Mouse (Mus musculus) induced T-regulatory cell, adult 2 months (primary cell): ENCODE data around the gene Htt.
"Not testable (repeated sequence)": the region's sequence is repeated elsewhere in the genome, so short reads cannot be mapped to it uniquely, and the experiment has no call there.

Experiments
- DNase-seq: peaks from one replicate; pipeline ENCODE4 v3.0.0-alpha.2; 2012; ENCODE audit warnings: low read depth

Gene Htt

DNA sequence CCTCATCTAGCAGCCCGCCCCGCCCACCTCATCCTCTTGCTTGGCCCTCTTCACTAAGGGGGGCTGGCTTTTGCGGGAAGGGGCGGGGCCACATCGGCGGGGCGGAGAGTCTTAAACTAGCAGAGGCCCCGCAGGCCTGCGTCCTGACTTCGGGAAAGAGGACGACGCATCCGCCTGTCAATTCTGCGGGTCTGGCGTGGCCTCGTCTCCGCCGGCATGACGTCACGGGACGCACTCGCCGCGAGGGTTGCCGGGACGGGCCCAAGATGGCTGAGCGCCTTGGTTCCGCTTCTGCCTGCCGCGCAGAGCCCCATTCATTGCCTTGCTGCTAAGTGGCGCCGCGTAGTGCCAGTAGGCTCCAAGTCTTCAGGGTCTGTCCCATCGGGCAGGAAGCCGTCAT lies at the start of gene Htt:
Htt (plus strand) TSS at position 232 of the 400 bp plus-strand sequence.
- peak; percentile 95 for DNase-seq

DNA sequence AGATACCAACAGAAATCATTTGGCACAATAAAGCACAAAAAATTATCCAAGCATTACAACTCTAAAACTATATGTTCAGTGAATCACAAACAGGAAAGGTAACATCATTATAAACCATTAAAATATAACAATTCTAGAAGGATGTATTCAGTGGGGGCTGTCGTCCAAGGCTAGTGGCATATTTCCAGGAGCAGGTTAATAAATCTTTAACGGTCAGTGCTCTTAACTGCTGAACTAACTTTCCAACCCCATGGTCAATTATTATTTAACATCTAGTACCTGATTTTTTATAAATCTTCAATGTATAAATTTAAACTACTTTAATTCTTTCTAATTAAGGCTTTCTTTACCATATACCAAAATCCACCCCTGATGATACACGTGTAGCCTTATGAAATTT lies 47.2 kb upstream of the Htt start:
- not testable (repeated sequence) for DNase-seq

DNA sequence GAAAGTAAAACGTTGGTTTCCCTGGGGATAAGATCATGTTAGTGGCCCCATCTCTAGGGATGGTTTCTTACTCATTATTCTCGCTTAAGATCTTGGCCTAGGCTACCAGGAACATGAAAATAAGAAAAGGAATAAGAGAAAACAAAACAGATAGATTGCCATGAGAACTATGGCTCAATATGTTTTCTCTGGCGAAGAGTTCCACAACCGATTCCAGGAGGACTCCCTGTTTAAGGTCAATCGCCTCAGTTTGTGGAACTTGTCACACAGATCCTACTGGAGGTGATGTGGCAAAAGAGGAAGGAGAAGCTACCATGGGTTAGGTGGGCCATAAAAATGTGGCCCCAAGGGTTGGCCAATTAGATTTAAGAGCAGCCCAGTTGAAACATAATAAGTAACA lies 46.7 kb upstream of the Htt start:
- no peak for DNase-seq

DNA sequence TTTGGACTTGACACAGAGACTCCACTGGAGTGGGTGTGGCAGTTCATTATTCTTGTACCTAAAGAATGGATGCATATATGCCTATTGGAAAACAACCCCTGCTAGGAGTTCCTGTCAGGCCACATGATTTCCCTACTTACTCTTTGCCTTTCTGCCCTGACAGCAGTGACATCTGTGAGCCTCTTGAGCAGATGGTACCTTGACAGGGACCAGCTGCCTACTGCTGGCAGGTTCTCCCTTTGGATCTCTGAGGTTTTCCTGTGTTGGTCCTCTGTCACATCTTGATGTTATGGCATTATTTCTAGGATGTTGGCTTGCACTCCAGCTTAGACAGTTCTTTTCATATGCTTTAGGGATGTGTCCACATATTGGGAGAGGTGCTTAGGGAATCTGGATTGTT lies 32.4 kb upstream of the Htt start:
- DNase-seq: no peak

DNA sequence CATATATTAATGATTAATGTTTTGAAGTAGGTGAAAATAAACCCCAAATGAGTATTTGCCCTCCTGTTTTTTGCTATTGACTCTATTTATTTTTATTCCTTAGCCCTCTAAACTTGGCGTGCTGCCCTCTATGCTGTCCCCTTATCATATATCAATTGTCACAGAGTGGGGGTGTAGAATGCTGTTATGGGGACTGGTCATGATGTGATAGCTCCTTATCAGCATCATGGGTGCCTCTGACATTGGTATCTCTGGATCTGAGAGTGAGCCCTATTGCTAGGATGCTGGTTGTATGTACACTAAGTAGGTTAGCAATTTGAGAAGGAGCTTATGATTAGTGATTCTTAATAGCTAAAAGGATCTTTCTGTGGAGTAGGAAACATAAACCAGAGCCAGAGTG lies 31.3 kb upstream of the Htt start:
- no peak for DNase-seq

DNA sequence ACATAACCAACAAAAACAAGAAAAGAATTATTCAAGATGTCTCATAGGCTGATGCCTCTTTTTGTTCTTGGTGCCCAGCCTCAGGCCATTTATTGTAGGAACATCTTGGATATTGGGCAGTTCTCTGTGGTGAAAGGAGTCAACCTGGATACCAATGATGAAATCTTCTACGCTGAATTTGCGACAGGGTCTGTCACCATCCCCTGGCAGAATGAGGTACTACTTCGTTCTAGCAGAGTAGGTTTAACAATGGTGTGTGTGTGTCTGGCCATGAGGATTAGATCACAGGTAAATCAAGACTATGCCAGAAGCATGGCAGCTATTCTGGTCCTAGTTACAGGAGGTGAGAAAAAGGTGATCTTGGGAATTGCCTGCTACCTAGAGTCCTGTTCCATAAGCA lies 10.1 kb upstream of the Htt start:
- DNase-seq: no peak

DNA sequence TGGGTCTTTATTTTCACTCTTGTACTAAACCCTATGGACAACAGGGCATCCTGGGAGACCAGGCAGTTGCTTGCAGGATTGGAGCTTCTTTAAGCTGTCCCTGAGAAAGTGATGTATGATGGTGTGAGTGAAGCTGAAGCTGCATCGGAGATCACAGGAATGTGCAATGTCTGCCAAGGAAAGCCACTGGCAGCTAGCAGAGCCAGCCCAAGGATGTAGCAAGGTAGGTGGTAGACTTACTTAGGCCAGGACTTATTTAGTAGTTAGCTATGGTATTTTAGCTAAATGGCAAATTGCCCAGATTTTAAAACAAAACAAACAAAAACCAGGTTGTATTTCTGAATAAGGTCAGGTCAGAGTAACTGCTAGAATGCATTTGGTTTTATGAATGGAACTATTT lies 2.8 kb upstream of the Htt start:
- no peak for DNase-seq

DNA sequence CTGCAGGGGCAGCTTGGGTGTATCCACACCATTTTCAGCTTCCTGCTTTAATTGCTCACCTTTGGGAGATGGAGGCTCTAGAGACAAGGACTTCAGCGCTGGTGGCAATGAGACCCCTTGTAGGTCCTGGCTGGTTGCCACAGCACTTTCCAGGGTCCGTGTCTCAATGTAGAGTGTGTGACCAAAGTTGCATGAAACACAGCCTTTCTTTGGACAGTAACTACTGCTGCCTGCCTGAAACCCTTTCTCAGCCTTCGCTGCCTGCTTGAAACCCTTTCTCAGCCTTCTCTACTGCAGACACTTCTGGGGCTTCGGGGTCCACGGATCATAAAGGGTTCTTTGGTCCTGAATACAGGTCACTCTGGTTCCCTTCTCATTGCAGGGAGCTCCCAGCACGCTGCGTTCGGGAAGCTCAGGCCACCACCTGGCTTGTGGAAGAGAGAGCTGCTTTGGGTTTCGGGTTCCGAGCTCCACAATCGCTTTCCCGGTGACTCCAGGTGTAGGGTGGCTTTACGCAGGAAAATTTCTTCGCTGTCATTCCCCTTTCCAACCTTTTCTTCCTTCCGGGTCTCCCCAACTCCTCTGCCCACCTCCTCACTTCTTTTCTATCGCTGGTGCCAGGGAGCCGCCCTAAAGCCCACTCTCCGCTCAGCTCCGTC lies 561 bp upstream of the Htt start:
- no peak for DNase-seq

DNA sequence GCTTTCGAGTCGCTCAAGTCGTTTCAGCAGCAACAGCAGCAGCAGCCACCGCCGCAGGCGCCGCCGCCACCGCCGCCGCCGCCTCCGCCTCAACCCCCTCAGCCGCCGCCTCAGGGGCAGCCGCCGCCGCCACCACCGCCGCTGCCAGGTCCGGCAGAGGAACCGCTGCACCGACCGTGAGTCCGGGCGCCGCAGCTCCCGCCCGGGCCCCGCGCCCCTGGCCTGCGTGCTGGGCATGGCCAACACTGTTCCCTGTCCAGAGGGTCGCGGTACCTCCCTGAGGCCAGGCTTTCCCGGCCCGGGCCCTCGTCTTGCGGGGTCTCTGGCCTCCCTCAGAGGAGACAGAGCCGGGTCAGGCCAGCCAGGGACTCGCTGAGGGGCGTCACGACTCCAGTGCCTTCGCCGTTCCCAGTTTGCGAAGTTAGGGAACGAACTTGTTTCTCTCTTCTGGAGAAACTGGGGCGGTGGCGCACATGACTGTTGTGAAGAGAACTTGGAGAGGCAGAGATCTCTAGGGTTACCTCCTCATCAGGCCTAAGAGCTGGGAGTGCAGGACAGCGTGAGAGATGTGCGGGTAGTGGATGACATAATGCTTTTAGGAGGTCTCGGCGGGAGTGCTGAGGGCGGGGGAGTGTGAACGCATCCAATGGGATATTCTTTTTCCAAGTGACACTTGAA lies 533 bp downstream of the Htt start:
- peak; percentile 54 for DNase-seq

DNA sequence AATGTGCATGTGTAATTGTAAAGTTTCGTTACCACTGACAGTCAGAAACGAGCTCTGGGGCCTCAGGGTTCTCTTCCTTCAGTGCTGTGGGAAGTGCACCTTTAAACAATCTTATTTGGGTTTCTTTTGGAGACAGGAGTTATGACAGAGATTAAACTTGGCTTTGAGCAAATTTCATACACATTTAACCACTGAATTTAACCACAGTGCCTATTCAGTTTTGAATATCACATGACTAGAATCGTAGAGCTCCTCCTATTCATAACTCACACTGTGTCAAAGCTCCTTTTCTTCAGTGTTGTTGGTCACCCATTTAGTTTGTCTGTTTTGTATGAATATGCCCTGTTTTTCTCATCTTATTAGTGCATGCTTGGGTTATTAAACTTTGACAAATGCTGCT lies 10.3 kb downstream of the Htt start:
- DNase-seq: peak; percentile 37

DNA sequence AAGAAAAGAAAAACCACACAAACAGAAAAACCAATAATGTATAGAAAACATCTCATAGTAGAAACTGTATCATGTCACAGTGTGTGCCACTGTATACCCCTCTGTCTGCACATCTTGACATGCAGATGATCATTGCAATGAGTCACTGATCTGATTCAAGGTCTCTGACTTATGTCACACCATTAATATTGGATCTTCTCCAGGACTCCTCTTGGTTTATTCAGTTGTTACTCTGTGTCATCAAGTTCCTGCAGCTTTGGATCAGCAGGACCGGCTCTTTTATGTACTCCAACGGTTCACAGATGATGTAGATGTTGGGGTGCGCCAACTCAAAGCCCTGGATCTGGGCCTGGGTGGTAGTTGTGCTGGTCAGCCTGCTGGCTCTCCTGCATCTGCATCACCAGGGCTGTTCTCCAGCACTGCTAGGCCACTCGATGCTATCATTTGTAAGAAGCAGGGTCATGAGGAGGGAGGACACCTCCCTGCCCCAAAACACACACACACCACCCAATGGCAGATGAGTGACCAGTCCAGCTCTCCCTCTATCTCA lies 11.2 kb downstream of the Htt start:
- no peak for DNase-seq

DNA sequence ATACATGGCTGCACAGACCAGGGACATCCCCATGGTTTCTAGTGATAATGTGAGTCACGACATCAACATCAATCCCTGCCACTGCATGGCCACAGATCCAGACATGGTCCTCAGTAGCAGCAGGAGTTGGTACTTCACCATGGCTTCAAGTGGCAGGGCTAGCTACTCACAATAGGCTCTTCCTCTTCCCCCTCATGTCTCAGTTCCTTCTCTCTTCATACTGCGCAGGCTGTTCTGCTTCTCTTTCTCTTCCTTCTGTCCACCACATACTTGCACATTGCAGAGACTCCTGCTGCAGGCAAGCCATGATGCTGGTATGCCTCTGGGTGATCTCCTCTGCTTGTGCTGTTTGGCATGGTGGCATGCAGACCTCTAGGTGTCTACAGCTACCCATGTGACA lies 11.9 kb downstream of the Htt start:
- DNase-seq: no peak

DNA sequence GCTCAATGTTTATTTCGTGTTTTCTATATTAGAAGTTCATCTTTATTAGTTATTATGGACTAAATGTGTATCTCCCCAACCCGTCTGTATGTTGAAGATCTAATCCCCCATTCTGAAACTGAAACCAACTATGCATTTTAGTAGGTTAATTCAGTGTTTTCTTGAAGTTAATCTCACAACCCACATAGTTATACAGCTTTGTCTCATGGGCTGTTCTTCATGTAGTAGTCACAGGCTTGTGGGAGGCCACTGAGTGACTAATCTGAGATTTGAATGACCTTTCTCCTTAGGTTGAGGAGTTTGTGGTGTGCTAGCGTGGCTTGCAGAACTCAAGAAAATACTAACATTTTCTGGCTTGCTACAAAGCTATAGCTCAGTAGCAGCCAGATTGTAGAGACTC lies 23.5 kb downstream of the Htt start:
- DNase-seq: peak; percentile 57

DNA sequence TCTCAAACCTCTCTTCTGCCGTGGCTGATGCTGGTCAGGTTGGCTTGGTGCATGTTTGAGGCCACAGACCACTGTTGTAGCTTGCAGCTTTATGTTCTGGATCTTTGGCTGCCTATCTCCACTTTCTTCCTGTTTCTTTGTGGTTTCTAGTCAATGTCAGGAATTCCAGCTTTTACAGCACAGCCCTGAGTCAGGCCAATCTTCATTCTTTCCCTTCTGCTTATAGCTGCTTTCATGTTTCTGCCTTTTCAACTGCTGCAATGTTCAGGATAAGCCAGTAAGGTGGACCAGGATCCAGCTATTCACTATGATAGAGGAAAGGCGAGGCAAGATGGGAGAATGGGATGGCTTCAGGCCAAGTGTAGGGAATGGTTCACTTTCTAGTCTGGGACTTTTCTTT lies 29.6 kb downstream of the Htt start:
- no peak for DNase-seq

DNA sequence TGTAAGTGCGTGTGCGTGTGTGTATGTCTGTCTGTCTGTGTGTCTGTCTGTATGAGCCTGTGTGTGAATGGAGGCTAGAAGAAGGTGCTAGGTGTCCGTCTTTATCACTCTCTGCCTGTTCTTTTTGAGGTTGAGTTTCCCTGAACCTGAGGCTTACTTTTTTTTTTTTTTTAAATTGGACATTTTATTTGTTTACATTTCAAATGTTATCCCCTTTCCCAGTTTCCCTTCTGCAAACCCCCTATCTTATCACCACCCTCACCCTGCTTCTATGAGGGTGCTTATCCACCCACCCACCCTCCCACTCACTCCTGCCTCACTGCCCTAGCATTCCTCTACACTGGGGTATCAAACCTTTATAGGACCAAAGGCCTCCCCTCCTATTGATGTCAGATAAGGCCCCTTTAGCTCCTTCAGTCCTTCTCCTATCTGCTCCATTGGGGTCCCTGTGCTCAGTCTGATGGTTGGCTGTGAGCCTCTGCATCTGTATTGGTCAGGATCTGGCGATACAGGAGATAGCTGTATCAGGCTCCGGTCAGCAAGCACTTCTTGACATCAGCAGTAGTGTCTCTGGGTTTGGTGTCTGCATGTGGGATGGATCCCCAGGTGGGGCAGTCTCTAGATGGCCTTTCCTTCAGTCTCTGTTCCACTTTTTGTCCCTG lies 38.9 kb downstream of the Htt start:
- DNase-seq: no peak

DNA sequence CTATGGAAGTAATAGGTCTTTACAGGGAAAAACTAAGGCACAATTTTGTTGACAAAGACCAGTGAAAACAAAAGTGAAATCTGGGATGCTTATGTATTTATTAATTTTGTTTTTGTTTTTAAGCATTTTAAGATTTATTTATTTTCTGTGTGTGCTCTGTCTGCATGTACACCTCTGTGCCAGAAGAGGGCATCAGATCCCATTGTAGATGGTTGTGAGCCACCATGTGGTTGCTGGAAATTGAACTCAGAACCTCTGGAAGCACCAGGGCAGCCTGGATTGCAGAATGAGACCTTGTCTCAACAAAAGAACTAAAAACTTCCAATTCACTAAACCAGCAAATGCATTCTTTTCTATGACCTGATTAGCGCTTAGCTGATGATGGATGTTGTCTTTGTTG lies 44.5 kb downstream of the Htt start:
- DNase-seq: no peak

DNA sequence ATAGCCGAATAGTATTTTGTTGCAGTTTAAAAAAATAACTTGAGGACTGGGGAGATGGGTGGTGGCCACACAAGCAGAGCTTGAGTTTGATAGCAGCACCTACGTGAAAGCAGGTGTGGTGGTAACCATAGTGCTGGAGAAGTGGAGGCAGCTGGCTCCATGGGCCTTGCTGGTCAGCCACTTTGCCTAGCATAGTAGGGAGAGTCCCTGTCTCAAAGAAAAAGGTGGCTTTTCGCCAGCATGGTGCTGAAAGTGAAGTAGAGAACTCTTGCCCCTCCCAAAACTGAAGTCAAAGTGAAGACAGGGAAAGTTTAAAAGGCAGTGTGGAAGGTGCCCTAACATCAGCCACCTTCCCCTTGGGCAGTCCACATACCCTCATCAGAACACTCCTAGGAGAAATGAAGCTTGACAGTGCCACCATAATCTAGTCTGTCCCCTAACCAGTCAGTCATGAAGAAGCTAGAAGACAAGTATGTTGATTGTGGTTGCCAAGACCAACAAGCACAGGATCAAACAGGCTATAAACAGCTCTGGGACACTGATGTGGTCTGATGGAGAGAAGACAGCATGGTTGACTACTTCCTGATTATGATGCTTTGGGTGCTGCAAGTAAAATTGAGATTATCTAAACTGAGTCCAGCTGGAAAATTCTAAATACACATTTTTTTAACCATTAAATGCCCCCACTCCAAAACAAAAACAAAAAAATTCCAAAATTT lies 61.0 kb downstream of the Htt start:
- DNase-seq: no peak

DNA sequence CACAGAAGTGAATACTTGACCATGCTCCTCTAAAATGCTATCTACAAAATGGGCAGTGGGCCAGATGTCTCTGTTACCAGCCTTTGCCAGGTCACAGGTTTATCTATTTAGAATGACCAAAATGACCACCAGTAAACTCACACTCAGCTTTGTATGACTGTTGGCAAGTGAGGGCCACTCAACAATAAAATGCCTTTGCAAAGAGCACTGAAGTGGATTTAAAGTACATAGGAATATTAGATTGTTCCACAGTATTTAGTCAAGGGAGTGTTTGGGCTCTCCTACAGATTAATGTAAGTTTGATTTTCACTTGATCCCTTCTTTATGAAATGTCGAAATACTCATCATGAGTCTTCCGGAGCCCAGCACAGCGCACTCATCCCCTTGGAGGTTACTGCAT lies 92.5 kb downstream of the Htt start:
- no peak for DNase-seq

DNA sequence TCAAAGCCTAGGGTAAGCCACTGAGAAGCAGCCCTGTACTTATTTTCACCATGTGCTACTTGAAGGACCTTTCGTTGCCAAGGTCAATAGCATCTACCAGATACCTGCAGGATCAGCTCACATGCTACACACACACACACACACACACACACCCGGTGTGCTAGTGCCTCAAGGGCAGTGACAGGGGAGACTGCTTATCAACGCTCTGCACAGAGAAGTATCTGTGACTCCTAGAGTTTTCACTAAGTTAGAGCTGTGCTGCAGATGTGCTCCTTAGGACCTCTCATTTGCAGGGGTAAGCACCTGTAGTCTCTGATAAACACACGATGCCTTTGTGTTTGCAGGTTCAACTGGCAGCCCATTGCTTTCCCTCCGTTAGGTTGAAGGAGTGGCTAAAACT lies 103.8 kb downstream of the Htt start:
- no peak for DNase-seq

DNA sequence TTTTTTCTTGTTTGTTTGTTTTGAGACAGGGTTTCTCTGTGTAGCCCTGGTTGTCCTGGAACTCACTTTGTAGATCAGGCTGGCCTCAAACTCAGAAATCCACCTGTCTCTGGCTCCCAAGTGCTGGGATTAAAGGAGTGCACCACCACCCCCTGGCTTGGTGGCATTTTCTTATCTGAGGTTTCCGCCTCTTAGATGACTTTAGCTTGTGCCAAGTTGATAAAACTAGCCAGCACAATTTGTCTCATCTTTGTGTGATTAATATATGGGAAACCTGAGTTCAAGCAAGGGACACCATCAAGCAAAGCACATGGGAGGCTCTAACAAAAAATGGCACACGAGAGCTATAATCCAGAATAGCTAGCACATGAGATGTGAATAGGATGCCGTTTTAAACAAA lies 118.8 kb downstream of the Htt start:
- not testable (repeated sequence) for DNase-seq

DNA sequence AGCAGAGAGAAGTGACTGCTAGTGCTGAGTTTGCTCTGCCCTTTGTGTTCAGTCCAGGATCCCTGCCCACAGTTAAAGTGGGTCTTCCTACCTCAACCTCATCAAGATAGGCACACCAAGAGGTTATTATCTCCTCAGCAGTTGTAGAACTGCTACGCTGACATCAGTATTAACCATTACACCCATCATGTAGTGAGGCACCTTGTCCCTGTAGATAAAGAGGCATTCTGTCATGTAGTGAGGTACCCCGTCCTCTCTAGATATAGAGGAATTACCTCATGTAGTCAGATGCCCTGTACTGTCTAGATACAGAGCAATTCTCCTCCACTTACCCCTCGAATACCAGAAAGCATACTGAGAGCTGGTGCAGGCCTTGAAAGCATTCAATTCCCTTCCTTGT lies 119.5 kb downstream of the Htt start:
- DNase-seq: no peak

DNA sequence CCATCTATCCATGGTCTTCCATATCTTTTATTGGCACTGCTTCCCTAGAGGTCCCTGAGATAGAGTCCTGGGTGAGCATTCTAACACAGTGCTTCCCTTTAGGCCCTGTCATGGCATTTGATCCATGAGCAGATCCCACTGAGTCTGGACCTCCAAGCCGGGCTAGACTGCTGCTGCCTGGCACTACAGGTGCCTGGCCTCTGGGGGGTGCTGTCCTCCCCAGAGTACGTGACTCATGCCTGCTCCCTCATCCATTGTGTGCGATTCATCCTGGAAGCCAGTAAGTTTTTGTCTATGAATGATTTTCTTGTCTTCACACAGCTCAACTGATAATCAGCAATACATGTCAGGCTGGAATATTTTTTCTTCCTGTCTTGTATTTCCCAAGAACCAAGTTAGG lies 123.7 kb downstream of the Htt start:
- no peak for DNase-seq

DNA sequence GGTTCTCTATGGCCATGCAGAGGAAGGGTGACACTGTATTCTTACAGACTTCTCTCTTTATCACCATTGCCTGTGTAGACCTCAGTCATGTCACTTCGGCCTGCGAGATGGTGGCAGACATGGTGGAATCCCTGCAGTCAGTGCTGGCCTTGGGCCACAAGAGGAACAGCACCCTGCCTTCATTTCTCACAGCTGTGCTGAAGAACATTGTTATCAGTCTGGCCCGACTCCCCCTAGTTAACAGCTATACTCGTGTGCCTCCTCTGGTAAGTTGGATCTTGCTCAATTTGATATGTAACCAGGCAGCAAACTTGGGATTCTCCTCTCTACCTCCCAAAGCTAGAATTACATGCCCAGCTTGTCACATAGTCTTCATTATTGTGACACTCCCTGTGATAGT lies 127.7 kb downstream of the Htt start:
- no peak for DNase-seq
